Mouse (Mus musculus) splenic B cell, adult 2 months (primary cell): ENCODE data around the gene Gm28230.

Experiments used
- DNase-seq: peaks from one replicate; pipeline ENCODE4 v3.0.0-alpha.2; 2011; ENCODE audit warnings: low read depth, low spot score
- H3K27me3 ChIP-seq: 2 replicates; pipeline ENCODE4 v1.6.1; 2012; ENCODE audit warnings: mild to moderate bottlenecking, low read length, moderate library complexity, mixed read lengths; ENCODE audit not compliant: control insufficient read depth, poor library complexity, insufficient read depth, severe bottlenecking
- H3K36me3 ChIP-seq: 2 replicates; pipeline ENCODE4 v1.6.1; 2012; ENCODE audit warnings: mild to moderate bottlenecking, low read length, moderate library complexity, mixed read lengths; ENCODE audit not compliant: control insufficient read depth, poor library complexity, insufficient read depth, severe bottlenecking

The Gm28230 gene

DNA sequence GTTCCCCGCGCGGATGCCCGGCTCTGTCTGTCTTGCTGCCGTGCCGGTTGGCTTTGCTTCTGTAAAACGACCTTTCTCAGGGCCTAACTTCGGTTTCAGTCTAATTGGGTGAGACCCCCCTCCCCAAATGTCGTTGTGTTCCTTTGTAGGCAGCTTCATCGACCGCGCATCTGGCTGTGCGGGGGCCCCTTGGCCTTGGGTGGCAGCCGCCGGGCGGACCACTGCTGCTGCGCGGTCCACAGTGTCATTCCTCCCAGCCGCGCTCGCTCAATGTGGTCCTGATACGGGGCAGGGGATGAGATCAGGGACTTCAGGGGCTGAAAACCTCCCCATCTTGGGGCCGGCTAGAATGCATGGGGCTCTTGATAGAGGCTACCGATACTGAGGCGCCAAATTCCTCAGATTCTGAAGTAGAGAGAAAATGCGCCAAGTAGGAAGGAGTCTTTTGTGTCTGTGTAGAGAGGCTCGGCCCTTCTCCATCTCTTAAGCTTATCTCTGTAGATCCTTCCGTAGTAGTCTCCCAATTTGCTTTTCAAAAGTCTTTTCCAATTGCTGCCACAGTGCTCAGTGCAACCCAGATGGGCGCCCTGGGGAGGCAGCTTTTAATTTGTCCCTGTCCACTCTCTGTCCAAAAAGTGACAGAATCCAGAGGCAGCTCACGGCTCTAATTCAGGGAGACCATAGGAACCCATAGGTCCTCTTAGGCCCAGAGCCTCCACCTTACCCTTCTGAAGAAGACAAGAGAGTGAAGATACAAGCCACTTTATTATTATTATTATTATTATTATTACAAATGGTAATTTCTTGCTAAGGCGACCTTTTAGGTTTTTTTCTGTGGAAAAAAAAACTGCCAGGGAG is 38.6 kb upstream of the Gm28230 start:
- H3K27me3 ChIP-seq = peaks cover 3% of the 10 kb centered on the region
- no peak for DNase-seq

DNA sequence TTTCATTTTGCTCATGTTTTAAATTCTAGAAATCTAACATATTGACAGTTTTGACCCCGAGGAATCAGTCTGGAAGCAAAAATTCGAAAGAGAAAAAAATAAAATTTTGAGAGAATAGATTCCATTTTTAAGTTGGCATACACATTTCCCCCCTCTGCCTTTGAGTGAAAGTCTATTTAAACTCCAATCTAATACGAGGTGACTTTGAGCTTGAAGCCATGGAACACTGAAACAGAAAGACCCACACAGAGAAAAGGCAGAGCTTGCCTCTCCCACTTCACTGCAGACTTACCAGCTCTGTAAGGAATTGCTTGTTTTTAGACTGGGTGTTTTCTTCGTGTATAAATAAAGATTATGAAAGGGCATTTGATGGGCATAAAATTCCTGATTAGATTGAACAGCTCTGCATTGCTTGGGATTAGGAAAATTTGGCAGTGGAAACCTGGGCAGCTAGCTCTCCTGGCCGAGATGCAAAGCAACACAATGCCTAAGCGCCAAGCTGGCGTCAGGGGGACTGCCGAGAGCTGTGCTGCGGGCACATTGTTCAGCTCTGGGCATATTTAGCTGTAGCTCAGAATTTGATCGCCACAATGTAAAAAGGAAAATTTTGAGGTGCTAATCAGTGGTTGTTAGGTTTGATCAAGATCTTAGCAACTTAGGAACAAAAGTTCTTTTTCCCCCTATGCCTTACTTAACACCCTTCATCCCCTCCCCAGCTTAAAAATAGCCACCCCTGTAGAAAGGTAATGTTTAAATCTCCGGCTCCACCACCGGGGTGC is 37.5 kb upstream of the Gm28230 start:
- no peak for DNase-seq
- H3K27me3 ChIP-seq = peaks cover 2% of the 10 kb centered on the region; the same call in 1 of the 2 replicates
- H3K36me3 ChIP-seq = no peaks in the 10 kb centered on the region

More for the DNA sequence above, 38.6 kb upstream of the Gm28230 start:
- H3K36me3 ChIP-seq = no peaks in the 10 kb centered on the region

DNA sequence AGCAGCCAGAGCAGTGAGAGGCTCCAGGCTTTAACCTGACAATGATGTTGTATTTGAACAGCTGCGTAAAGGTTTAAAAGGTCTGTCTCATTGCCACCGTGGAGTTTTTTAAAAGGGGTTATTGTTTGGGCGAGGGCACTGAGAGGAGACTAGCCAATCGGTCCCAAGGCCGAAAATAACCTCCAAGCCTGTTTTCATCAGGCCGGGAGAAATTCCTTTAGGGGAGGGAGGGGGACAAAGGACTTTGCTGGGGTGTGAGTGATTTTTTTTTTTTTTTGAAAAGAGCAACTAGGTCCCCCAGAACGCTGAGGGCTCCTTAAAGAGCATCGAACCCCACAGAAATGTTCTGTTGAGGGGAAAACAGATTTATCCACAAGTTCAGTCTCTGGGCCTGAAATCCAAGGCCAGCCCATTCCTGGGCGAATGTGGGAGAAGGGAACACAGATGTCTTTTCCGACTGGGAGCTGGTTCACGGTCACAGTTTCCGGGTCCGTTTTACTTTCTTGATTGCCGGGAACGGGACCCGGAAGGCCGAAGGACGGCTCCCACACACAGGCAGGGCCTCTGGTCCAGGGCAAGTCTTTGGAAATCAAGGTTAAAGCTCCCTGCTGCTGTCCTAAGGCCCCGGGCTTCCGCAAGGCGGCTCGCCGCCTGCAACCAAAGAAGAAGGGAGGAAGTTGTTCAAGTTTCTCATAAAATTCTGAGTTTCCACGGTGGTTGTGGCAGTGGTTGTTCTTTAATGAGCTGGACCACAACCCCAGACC is 36.8 kb upstream of the Gm28230 start:
- DNase-seq = no peak
- Histone ChIP-seq H3K36me3 (no peaks in the 10 kb centered on the region), H3K27me3 (peaks cover 2% of the 10 kb centered on the region; the same call in 1 of the 2 replicates)

DNA sequence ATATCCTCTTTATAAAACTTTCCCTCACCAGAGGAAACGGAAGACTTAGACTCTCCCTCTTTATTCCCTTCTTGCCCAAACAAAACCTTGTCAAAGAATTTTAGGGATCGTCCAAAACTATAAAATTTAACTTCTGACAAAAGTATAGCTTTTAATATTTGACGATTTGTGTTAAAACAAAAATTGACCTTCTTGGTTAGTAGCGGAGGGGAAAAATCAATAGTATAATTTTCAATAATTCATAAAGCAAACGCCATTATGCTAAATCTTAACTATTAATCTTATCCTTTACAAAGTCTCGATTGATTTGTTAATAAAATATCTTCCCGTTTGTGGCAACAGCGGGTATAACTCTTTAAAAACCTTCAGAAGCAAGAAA is 36.2 kb upstream of the Gm28230 start:
- Histone ChIP-seq H3K36me3 (no peaks in the 10 kb centered on the region), H3K27me3 (peaks cover 2% of the 10 kb centered on the region; the same call in 1 of the 2 replicates)
- DNase-seq = no peak

DNA sequence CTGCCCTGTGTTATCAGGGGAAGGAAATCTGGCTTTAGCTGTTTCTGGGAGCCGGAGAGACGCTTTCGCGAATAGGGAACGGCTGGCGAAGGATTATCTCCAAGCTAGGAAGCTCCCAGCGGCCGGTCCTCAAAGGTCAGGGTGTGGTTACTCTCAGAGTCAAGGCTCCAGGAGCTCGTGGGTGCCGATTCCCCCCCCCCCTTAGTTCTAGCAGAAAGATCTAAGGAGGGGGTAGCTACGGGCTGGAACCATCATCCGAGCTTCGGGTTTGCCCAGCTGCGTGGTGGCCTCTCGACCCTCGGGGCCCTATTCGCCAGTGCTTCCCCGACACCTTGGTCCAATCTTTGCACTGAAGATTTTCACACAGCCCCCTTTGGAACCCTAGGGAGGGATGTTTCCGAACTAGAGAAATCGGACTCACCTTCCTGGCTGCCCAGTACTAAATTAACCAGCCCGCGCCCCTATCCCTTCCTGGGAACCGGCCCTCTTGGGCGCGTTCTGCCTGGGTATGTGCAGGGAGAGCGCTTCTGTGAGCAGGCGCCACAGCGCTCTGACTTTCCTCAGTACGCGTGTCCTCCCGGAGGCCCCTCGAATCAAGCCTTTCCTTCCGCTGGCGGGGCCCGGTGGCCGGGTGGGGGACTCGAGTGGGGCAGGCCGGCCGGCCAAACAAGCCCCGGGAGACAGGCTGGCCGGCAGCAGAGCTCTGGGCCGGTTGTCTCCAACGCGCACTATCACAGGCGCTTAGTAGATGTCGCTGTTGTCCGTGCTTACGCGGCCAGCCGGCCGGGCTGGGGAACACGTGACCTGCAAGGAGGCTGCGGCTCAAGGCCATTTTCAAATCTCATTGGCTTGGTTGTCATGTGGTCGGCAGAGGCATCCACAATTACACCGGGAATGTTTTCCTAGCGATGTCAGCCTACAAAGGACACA is 35.2 kb upstream of the Gm28230 start, which contains the start of gene Hoxd10:
Gene Hoxd10, plus strand, starts transcription at position 903 of the 930 bp plus-strand sequence.
- no peak for DNase-seq
- H3K27me3 ChIP-seq = peaks cover 2% of the 10 kb centered on the region; the same call in 1 of the 2 replicates
- H3K36me3 ChIP-seq = no peaks in the 10 kb centered on the region

DNA sequence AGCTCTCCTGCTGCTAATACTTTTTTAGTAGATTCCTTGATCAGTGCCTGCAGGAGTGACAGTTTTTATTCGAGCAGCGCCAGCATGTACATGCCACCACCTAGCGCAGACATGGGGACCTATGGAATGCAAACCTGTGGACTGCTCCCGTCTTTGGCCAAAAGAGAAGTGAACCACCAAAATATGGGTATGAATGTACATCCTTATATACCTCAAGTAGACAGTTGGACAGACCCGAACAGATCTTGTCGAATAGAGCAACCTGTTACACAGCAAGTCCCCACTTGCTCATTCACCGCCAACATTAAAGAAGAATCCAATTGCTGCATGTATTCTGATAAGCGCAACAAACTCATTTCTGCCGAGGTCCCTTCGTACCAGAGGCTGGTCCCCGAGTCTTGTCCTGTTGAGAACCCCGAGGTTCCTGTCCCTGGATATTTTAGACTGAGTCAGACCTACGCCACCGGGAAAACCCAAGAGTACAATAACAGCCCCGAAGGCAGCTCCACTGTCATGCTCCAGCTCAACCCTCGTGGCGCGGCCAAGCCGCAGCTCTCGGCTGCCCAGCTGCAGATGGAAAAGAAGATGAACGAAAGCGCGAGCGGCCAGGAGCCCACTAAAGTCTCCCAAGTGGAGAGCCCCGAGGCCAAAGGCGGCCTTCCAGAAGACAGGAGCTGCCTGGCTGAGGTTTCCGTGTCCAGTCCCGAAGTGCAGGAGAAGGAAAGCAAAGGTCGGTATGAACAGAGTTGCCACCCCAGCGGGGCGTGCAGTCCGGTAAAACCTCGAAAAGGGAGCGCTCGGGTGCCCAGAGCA is 34.3 kb upstream of the Gm28230 start:
- Histone ChIP-seq H3K36me3 (no peaks in the 10 kb centered on the region), H3K27me3 (peaks cover 2% of the 10 kb centered on the region; the same call in 1 of the 2 replicates)
- DNase-seq = no peak

DNA sequence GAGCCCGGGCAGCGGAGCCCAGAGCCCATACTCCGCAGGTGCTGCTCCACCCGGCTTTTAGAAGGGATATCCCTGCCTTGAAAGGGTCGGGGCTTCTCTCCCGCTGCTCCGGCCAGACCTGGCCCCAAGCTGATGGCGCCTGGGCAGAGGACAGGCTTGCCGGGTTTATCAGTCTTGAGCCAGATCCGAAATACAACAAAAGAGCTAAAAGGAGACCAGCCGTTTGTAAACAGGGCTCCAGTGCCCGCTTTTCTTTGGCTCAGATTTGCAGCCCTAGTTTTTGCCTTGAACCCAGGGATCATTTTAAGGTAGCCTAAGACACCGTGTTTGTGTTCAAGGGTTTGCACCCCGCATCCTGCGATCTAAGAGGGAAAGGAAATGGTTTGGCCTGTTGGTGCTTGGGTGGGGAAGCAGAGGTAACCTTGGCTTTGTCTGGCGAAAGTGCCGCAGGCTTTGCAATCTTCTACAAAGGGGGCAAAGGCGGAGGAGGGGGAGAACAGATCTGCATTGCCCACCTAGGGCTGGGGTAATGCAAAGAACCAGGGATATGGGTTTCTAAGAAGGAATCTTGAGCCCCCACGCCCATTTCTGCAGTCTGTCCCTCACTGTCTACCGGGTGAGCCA is 33.6 kb upstream of the Gm28230 start:
- Histone ChIP-seq H3K36me3 (no peaks in the 10 kb centered on the region), H3K27me3 (peaks cover 2% of the 10 kb centered on the region; the same call in 1 of the 2 replicates)
- DNase-seq = no peak

DNA sequence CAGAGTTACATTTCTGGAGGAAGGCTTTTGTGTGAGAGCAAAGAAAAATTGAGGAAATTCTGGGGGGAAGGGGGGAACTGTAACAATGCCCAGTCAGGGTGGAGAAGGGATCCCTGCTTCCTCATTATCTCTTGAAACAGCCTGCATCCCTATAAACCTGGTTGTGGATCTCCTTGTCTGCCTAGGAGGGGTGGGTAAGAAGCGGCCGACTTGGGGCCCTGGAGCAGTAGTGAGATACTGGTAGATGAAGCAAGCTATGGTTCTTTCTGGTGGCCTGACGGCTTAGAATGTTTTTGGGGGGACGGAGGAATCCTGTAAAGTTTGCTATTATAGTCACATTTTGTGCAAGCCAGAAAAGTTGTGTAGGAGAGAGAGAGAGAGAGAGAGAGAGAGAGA is 33.1 kb upstream of the Gm28230 start:
- no peaks in the 10 kb centered on the region; the same call in 1 of the 2 replicates for H3K27me3 ChIP-seq
- no peaks in the 10 kb centered on the region for H3K36me3 ChIP-seq
- DNase-seq = no peak

DNA sequence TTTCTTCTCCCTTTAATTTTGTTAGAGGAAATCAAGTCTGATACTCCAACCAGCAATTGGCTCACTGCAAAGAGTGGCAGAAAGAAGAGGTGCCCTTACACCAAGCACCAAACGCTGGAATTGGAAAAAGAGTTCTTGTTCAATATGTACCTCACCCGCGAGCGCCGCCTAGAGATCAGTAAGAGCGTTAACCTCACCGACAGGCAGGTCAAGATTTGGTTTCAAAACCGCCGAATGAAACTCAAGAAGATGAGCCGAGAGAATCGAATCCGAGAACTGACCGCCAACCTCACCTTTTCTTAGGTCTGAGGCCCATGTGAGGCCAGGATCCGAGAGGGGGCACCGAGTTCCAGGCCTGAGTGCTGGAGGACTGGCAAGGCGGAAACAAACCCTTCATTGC is 32.5 kb upstream of the Gm28230 start:
- DNase-seq = no peak
- Histone ChIP-seq H3K27me3 (no peaks in the 10 kb centered on the region; the same call in 1 of the 2 replicates), H3K36me3 (no peaks in the 10 kb centered on the region)

DNA sequence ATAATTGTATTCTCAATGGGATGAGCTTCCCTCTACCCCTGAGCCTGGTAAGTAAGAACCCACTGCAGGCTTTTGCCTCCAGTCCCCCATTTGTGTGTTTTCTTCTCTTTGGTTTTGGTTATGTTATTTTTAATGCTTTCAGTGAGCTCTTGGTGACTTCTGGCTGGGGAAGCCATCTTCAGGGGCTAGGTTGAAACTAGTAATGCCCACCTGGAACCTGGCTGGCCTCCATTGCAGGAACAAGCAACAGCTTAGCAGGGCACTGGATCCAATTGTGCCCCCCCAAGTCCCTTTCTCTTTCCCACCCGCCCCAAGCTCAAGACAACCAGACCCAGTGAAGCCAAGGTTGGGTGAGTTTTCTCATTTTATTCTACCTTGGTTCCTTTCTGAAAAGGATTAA is 31.1 kb upstream of the Gm28230 start:
- Histone ChIP-seq H3K27me3 (no peaks in the 10 kb centered on the region; the same call in none of the 2 replicates), H3K36me3 (no peaks in the 10 kb centered on the region)
- DNase-seq = no peak

DNA sequence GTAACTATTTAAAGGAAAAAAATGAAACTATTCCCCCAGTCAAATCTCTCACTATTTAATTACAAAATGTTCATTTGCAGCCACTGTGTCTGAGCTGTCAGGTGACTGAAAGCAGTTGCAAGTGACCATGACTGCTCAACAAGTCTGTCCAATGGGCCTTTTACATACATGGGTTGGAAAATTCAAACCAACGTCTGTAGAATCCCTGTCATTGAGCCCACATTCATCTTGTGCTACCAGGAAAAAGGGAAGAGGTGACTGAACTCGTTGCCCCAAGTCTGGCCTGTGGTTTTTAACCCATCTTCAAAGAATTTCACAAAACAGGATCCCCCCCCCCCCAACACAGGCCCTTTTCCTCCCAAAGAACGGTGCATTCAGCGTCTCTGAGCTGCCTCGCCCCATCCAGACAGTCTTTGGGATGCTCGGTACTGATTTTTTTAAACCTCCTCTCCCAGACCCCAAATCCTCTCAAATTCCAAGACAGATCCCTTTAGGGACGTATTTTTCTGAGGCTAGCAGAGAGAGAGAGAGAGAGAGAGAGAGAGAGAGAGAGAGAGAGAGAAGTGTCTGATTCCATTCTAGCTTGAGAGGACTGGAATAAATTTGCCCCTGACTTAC is 30.6 kb upstream of the Gm28230 start:
- H3K27me3 ChIP-seq = no peaks in the 10 kb centered on the region; the same call in none of the 2 replicates
- DNase-seq = no peak
- no peaks in the 10 kb centered on the region for H3K36me3 ChIP-seq

DNA sequence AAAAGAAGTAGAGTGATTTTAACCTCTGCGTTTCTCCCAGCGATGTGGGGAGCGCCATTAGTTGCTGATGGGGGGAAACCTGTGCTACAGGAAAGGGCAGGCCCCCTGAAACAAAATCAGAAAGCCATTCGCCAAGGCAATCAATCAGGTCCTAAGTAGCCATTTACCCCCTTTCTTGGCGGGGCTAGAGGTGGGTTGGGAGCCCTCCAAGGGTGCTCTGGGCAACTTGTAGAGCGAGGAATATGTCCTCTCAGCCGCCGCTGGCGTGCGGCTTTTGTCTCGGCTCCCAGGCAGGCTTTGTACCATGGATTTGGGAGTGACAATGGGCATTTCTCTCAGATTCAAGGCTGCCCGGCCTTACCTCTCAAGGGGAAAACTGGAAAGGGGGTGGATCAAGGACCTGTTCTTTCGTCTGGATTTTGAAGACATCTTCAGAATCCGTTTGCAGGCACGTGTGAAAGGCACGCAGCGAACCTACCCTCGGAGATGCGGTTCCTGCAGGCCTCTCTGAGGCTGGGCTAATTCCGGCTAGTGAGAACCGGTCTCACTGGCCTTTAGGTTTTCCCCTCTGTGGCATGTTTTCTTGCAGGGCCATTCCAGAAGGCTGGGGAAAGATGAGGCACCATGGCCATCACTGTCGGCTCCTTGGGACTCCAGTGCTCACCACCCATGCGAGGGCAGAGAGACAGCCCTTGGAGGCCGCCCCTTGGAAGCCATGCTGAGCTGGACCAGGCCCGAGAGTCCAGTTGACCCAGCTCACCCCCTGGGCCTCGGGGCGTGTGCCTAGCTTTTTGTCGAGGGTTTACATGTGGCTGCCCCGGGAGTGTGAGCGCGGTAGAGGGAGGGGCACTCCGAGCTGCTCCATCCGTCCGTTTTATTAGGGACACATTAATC is 29.8 kb upstream of the Gm28230 start:
- no peak for DNase-seq
- no peaks in the 10 kb centered on the region for H3K36me3 ChIP-seq
- H3K27me3 ChIP-seq = no peaks in the 10 kb centered on the region; the same call in none of the 2 replicates
